Mouse (Mus musculus): Measurements from ENCODE around the gene Nkain2. TPM values are rescaled to one million over a fixed set of nuclear protein-coding genes. Genes with fewer than 3 reads are reported as not detected.

Nkain2 gene
- polyA plus RNA-seq, 1 experiment from 2014 or later = 0.11 TPM

DNA sequence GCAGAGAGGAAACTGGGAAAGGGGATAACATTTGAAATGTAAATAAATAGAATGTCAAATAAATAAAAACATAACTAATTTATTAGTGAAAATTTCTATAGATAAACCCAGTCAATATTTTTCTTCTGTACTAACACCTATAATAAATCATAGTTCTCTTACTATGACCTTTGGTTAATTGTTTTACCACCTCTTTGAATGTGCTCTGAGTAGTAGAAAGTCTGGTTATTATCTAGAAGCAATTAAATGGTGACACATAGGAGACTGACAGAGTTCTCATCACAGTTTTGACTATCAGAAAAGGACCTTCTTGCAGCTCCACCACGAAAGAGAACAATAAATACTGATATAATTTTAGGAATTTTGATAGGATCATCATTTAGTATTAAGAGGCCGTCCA, 295.3 kb downstream of the Nkain2 start:
- TF ChIP-seq EP300 (IDR thresholded peaks at IDR 0.05; ENCODE audit: low read depth) (no peak), CTCF (IDR thresholded peaks at IDR 0.05; ENCODE audit: low read depth) (no peak)
- no peaks in the 10 kb centered on the region for H3K27me3 ChIP-seq (ENCODE audit: insufficient read depth, low read length)
- no peak overlapping the region for H3K4me3 ChIP-seq (ENCODE audit: low read depth, low read length)
- no peaks in the 10 kb centered on the region for H3K36me3 ChIP-seq (replicated peaks; ENCODE audit: insufficient read depth, low read length)
- H3K4me2 ChIP-seq (ENCODE audit: low read depth, low read length) = no peak overlapping the region
- H3K27ac ChIP-seq (ENCODE audit: low read depth) = no peak overlapping the region
- no peak overlapping the region for H3K9ac ChIP-seq (replicated peaks)
- no peak for DNase-seq
- 61% methylated on average over 2 of the region's 2 CpGs for WGBS (ENCODE audit: insufficient replicate concordance)
- no peaks in the 10 kb centered on the region for H3K9me3 ChIP-seq (ENCODE audit: low read length)
- no peak for ATAC-seq
- no peaks in the 10 kb centered on the region for H3K4me1 ChIP-seq (ENCODE audit: insufficient read depth)

GRCm38 (mm10) chr10:32577276-32577580, 313.0 kb downstream of the Nkain2 start:
- no peaks in the 10 kb centered on the region for H3K36me3 ChIP-seq (replicated peaks; ENCODE audit: insufficient read depth, low read length)
- H3K4me1 ChIP-seq (ENCODE audit: insufficient read depth) = no peaks in the 10 kb centered on the region
- TF ChIP-seq CTCF (IDR thresholded peaks at IDR 0.05; ENCODE audit: low read depth) (no peak), EP300 (IDR thresholded peaks at IDR 0.05; ENCODE audit: low read depth) (no peak)
- DNase-seq (no peak), ATAC-seq (no peak)
- H3K27ac ChIP-seq (ENCODE audit: low read depth) = no peak overlapping the region
- H3K27me3 ChIP-seq (ENCODE audit: insufficient read depth, low read length) = no peaks in the 10 kb centered on the region
- no peaks in the 10 kb centered on the region for H3K9me3 ChIP-seq (ENCODE audit: low read length)
- no peak overlapping the region for H3K4me2 ChIP-seq (ENCODE audit: low read depth, low read length)
- 67% methylated on average over 3 of the region's 3 CpGs for WGBS (ENCODE audit: insufficient replicate concordance)
- H3K4me3 ChIP-seq (ENCODE audit: low read depth, low read length) = no peak overlapping the region
- no peak overlapping the region for H3K9ac ChIP-seq (replicated peaks)

- H3K9ac ChIP-seq (replicated peaks) = no peak overlapping the region
Observed at GRCm38 (mm10) chr10:32576559-32577275, 313.5 kb downstream of the Nkain2 start.

DNA sequence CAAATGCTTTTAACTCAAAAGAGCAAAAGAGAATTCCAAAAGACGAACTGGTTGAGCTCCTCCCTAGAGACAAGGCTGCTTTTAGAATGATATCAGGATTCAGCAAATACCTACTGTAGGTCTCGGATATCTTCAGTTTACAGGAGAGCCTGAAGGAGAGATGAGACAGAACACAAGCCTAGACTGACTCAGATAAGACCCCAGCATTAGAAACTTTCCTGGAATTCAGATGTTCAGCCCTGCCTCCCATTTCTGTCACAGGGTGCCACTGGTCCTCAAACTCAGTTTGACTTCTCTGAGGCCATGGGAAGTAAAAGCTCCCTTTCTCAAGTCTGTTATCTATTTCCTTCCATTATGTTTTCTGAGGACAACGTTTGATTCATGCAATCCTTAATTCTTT, 332.6 kb downstream of the Nkain2 start:
- DNase-seq = no peak
- H3K9ac ChIP-seq (replicated peaks) = no peak overlapping the region
- no peak overlapping the region for H3K4me2 ChIP-seq (ENCODE audit: low read depth, low read length)
- H3K27me3 ChIP-seq (ENCODE audit: insufficient read depth, low read length) = no peaks in the 10 kb centered on the region
- TF ChIP-seq CTCF (IDR thresholded peaks at IDR 0.05; ENCODE audit: low read depth) = no peak
- TF ChIP-seq EP300 (IDR thresholded peaks at IDR 0.05; ENCODE audit: low read depth) = no peak
- H3K9me3 ChIP-seq (ENCODE audit: low read length) = no peaks in the 10 kb centered on the region
- H3K4me1 ChIP-seq (ENCODE audit: insufficient read depth) = no peaks in the 10 kb centered on the region
- no peak overlapping the region for H3K27ac ChIP-seq (ENCODE audit: low read depth)
- 45% methylated on average over 3 of the region's 3 CpGs for WGBS (ENCODE audit: insufficient replicate concordance)
- no peak for ATAC-seq
- no peaks in the 10 kb centered on the region for H3K36me3 ChIP-seq (replicated peaks; ENCODE audit: insufficient read depth, low read length)
- no peak overlapping the region for H3K4me3 ChIP-seq (ENCODE audit: low read depth, low read length)

More at GRCm38 (mm10) chr10:32576559-32577275, 313.5 kb downstream of the Nkain2 start:
- WGBS (ENCODE audit: insufficient replicate concordance) = 59% methylated on average over 2 of the region's 2 CpGs
- no peak for ATAC-seq
- DNase-seq = no peak
- TF ChIP-seq EP300 (IDR thresholded peaks at IDR 0.05; ENCODE audit: low read depth) (no peak), CTCF (IDR thresholded peaks at IDR 0.05; ENCODE audit: low read depth) (no peak)
- Histone ChIP-seq H3K4me2 (ENCODE audit: low read depth, low read length) (no peak overlapping the region), H3K27me3 (ENCODE audit: insufficient read depth, low read length) (no peaks in the 10 kb centered on the region), H3K4me1 (ENCODE audit: insufficient read depth) (no peaks in the 10 kb centered on the region), H3K27ac (ENCODE audit: low read depth) (no peak overlapping the region), H3K36me3 (replicated peaks; ENCODE audit: insufficient read depth, low read length) (no peaks in the 10 kb centered on the region), H3K9me3 (ENCODE audit: low read length) (no peaks in the 10 kb centered on the region), H3K4me3 (ENCODE audit: low read depth, low read length) (no peak overlapping the region)

DNA sequence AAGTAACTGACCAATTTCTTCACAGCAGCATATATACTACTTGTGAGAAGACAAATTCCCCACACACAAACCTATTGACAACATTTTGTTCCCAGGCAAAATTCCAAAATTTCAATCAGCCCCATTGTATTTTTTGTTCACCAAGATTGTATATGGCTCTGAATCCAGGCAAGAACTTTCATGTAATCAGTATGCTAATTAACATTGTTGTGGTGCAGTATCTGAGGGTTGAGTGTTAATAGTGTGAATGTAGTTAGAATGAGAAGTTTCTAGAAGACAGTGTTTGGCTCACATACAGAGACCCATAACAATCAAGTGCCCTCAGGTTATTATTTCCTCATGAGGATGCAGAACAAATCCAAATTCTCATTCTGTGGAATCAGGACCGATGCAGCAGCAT, 354.2 kb downstream of the Nkain2 start:
- DNase-seq = no peak
- H3K4me2 ChIP-seq (ENCODE audit: low read depth, low read length) = no peak overlapping the region
- no peaks in the 10 kb centered on the region for H3K4me1 ChIP-seq (ENCODE audit: insufficient read depth)
- no peak overlapping the region for H3K27ac ChIP-seq (ENCODE audit: low read depth)
- no peaks in the 10 kb centered on the region for H3K27me3 ChIP-seq (ENCODE audit: insufficient read depth, low read length)
- no peak for TF ChIP-seq CTCF (IDR thresholded peaks at IDR 0.05; ENCODE audit: low read depth)
- no peak for TF ChIP-seq EP300 (IDR thresholded peaks at IDR 0.05; ENCODE audit: low read depth)
- no peaks in the 10 kb centered on the region for H3K9me3 ChIP-seq (ENCODE audit: low read length)
- H3K36me3 ChIP-seq (replicated peaks; ENCODE audit: insufficient read depth, low read length) = no peaks in the 10 kb centered on the region
- no peak overlapping the region for H3K9ac ChIP-seq (replicated peaks)
- H3K4me3 ChIP-seq (ENCODE audit: low read depth, low read length) = no peak overlapping the region
- 71% methylated on average over 1 of the region's 1 CpGs for WGBS (ENCODE audit: insufficient replicate concordance)
- ATAC-seq = no peak

DNA sequence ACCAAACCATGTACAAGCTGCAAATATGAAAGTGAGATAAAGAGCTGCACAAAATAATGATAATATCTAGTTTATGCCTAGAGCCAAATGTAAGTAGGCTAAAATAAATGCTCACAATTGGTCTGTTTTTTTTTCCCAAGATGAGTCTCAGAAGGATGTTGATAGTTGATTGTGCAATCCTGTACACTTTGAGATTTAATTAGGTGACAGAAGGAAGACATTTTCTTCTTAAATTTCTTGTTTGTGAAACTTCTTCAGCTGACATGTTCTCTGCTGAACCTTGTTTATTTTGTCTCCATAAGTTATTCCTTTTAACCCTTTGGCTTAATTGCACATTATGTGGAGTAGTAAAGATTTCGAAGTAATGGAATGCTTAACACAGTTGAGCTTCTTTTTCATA, 379.4 kb downstream of the Nkain2 start:
- no peaks in the 10 kb centered on the region; the same call in 1 of the 2 replicates for H3K9me3 ChIP-seq (ENCODE audit: low read length)
- H3K27ac ChIP-seq (ENCODE audit: low read depth) = no peak overlapping the region
- H3K4me1 ChIP-seq (ENCODE audit: insufficient read depth) = no peaks in the 10 kb centered on the region
- no peak overlapping the region for H3K4me2 ChIP-seq (ENCODE audit: low read depth, low read length)
- 56% methylated on average over 1 of the region's 1 CpGs for WGBS (ENCODE audit: insufficient replicate concordance)
- ATAC-seq (no peak), DNase-seq (no peak)
- no peaks in the 10 kb centered on the region for H3K27me3 ChIP-seq (ENCODE audit: insufficient read depth, low read length)
- TF ChIP-seq EP300 (IDR thresholded peaks at IDR 0.05; ENCODE audit: low read depth) (no peak), CTCF (IDR thresholded peaks at IDR 0.05; ENCODE audit: low read depth) (no peak)
- H3K36me3 ChIP-seq (replicated peaks; ENCODE audit: insufficient read depth, low read length) = no peaks in the 10 kb centered on the region
- no peak overlapping the region for H3K9ac ChIP-seq (replicated peaks)
- no peak overlapping the region for H3K4me3 ChIP-seq (ENCODE audit: low read depth, low read length)

Measured in liver, postnatal 0 days (tissue).